Mouse (Mus musculus): ENCODE results near the gene Slx4.

- TF ChIP-seq CTCF (conservative IDR thresholded peaks at IDR 0.05; ENCODE audit: low read length) (no peak), POU5F1 (IDR thresholded peaks at IDR 0.05; ENCODE audit: borderline replicate concordance, low read length) (no peak), NANOG (IDR thresholded peaks at IDR 0.05; ENCODE audit: borderline replicate concordance, low read length) (no peak)
Observed at GRCm38 (mm10) chr16:4033971-4034370, 30.4 kb upstream of the Slx4 start.
